Mouse (Mus musculus): ENCODE measurements around the gene Add3. TPM values are rescaled to one million over a fixed set of nuclear protein-coding genes. Genes with fewer than 3 reads are reported as not detected.

Add3 gene
- total and polyA plus RNA-seq, 3 experiments = 14.0 to 52.9 TPM; not detected in 1

DNA sequence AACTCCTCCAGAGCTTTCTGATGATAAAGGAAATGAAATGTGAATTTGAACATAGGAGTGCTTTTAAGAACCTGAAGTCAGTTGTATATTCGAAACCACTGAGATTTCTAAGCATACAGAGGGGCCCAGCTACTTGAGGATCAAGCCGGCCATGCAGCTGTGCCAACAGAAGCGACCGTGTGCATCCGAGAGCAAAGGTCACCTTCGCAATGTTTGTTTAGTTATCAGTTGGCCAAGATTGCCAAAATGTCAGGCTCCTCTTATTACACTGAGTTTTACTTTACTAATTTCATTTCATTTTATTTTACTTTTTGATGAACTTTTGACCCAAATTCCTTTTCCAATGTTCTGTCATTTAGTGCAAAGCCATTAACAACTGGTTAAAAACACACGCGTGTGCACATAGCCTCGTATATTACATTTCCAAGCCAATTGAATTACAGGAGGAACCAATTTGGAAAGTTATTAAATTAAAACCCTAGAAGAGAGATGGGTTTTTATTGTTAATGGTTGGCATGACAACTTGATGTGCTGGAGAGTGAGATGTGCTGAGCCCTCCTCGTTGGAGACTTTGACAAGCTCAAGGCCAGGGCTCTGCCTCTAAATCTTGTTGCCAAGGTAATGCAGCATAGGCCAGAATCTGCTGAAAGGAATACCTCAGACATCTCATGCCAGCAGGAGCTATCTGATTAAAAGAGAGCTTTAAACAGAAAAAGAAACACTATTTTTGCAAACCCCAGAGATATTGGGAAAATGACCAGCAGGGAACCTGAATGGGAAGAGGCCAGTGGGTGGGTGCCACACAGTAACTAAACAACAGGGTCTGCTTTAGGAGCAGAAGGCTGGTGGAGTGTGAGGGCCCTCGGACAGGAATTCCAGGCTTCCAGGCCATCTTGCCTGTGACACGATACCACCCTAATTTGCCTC, 38.6 kb upstream of the Add3 start:
- no peak for DNase-seq (ENCODE audit: low read depth, low spot score)
- Histone ChIP-seq H3K36me3 (ENCODE audit: control insufficient read depth in 1 of 2, insufficient read depth in 2 of 2, low read length in 2 of 2) (peaks cover 0 to 3% of the 10 kb centered on the region in 2 experiments; a peak in 1 of 4 replicates), H3K27me3 (ENCODE audit: control insufficient read depth in 1 of 2, insufficient read depth in 2 of 2, low read length in 2 of 2) (no peaks in the 10 kb centered on the region), H3K79me2 (ENCODE audit: control insufficient read depth, insufficient read depth, low read length, poor library complexity) (no peaks in the 10 kb centered on the region), H3K27ac (ENCODE audit: control insufficient read depth, low read depth, low read length) (no peak overlapping the region), H3K4me3 (ENCODE audit: control insufficient read depth in 1 of 2, insufficient read depth in 1 of 2, low read depth in 2 of 2, low read length in 2 of 2) (no peak overlapping the region), H3K9me3 (replicated peaks; ENCODE audit: insufficient read depth, low read length) (no peaks in the 10 kb centered on the region), H3K9ac (ENCODE audit: control insufficient read depth, low read depth, low read length, poor library complexity, severe bottlenecking) (no peak overlapping the region), H3K4me1 (ENCODE audit: control insufficient read depth in 1 of 2, insufficient read depth in 2 of 2, low read length in 2 of 2) (peaks cover 0 to 4% of the 10 kb centered on the region in 2 experiments; a peak in 2 of 4 replicates)
- TF ChIP-seq MEF2A (IDR thresholded peaks at IDR 0.05; ENCODE audit: extremely low read depth, insufficient replicate concordance, low read depth, low read length, poor library complexity, severe bottlenecking) = no peak
- TF ChIP-seq ZKSCAN1 (IDR thresholded peaks at IDR 0.05; ENCODE audit: low read depth, low read length) = no peak
- TF ChIP-seq GABPA (IDR thresholded peaks at IDR 0.05; ENCODE audit: low read depth, low read length) = no peak
- no peak for TF ChIP-seq JUND (IDR thresholded peaks at IDR 0.05; ENCODE audit: low read depth, low read length)

DNA sequence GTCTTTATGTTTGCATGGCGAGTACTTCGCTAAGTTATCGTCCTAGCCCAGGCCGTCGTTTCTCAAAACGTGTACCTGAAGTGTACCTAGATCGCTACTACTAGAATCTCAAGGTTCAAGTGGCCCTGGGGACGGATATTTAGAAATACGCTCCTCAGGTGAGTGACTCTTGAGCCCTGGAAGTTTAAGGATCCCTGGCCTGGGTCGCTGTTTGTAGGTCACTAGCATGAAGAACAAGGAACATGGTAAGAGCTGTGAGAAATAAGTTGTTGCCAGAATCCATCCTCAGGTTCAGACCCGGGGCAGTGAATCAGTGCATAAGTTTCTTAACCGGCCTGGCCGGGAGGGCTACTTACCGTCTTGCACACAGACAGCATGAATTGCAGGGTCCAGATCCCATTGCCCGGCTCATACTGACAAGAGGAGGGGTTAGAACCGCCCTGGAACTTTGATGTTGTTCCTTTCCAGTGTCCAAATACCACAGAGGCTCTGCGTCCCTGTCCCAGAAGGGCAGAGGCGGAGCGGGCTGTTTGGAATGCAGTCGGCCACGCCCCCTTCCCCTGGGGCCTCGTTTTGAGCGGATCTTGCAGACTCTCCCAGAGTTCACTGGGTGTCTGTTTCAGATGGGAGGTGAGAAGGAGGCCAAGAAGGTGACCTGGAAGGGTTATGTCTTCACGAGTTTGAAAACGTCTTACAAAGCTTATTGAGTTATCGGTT, 34.7 kb upstream of the Add3 start:
- Histone ChIP-seq H3K4me1 (ENCODE audit: control insufficient read depth in 1 of 2, insufficient read depth in 2 of 2, low read length in 2 of 2) (peaks cover 15 to 21% of the 10 kb centered on the region in 2 experiments), H3K4me3 (ENCODE audit: control insufficient read depth in 1 of 2, insufficient read depth in 1 of 2, low read depth in 2 of 2, low read length in 2 of 2) (no peak overlapping the region), H3K27me3 (ENCODE audit: control insufficient read depth in 1 of 2, insufficient read depth in 2 of 2, low read length in 2 of 2) (no peaks in the 10 kb centered on the region), H3K27ac (ENCODE audit: control insufficient read depth, low read depth, low read length) (no peak overlapping the region), H3K9ac (ENCODE audit: control insufficient read depth, low read depth, low read length, poor library complexity, severe bottlenecking) (no peak overlapping the region), H3K36me3 (ENCODE audit: control insufficient read depth in 1 of 2, insufficient read depth in 2 of 2, low read length in 2 of 2) (peaks cover 0 to 20% of the 10 kb centered on the region in 2 experiments; a peak in 2 of 4 replicates), H3K79me2 (ENCODE audit: control insufficient read depth, insufficient read depth, low read length, poor library complexity) (no peaks in the 10 kb centered on the region), H3K9me3 (replicated peaks; ENCODE audit: insufficient read depth, low read length) (no peaks in the 10 kb centered on the region)
- TF ChIP-seq MAFK (IDR thresholded peaks at IDR 0.05; ENCODE audit: borderline replicate concordance, low read depth, low read length) (no peak), GABPA (IDR thresholded peaks at IDR 0.05; ENCODE audit: low read depth, low read length) (no peak), MEF2A (IDR thresholded peaks at IDR 0.05; ENCODE audit: extremely low read depth, insufficient replicate concordance, low read depth, low read length, poor library complexity, severe bottlenecking) (no peak), ZKSCAN1 (IDR thresholded peaks at IDR 0.05; ENCODE audit: low read depth, low read length) (no peak)
- DNase-seq (ENCODE audit: low read depth, low spot score) = no peak

DNA sequence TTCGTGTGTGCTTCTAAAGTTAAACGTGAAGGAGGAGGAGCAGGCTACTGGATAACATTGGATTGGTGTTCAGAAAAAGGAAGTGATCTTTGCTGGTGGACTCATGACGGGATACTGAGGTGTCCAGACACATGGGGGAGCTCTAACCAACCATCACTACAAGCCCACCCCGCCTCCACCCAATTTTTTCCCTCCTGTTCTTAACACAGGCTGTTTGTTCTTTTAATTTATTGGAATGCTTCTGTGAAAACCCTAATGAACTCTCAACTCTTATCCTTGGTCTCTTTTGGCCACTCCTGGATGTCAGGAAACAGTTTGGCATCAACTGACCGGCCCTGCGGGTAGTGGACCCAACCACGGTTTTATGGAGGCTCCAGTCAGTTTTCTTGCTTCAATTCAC, 33.3 kb upstream of the Add3 start:
- H3K27ac ChIP-seq (ENCODE audit: control insufficient read depth, low read depth, low read length) = peak overlapping the region; percentile 74
- peaks cover 15 to 21% of the 10 kb centered on the region in 2 experiments for H3K4me1 ChIP-seq (ENCODE audit: control insufficient read depth in 1 of 2, insufficient read depth in 2 of 2, low read length in 2 of 2)
- H3K36me3 ChIP-seq (ENCODE audit: control insufficient read depth in 1 of 2, insufficient read depth in 2 of 2, low read length in 2 of 2) = peaks cover 0 to 20% of the 10 kb centered on the region in 2 experiments; a peak in 2 of 4 replicates
- H3K9me3 ChIP-seq (replicated peaks; ENCODE audit: insufficient read depth, low read length) = no peaks in the 10 kb centered on the region
- no peaks in the 10 kb centered on the region for H3K79me2 ChIP-seq (ENCODE audit: control insufficient read depth, insufficient read depth, low read length, poor library complexity)
- no peak overlapping the region for H3K9ac ChIP-seq (ENCODE audit: control insufficient read depth, low read depth, low read length, poor library complexity, severe bottlenecking)
- H3K27me3 ChIP-seq (ENCODE audit: control insufficient read depth in 1 of 2, insufficient read depth in 2 of 2, low read length in 2 of 2) = no peaks in the 10 kb centered on the region
- no peak overlapping the region for H3K4me3 ChIP-seq (ENCODE audit: control insufficient read depth in 1 of 2, insufficient read depth in 1 of 2, low read depth in 2 of 2, low read length in 2 of 2)
- peak; percentile 81 for DNase-seq (ENCODE audit: low read depth, low spot score)
- no peak for TF ChIP-seq BHLHE40 (IDR thresholded peaks at IDR 0.05; ENCODE audit: borderline replicate concordance, low read depth, low read length)
- no peak for TF ChIP-seq TBP (IDR thresholded peaks at IDR 0.05; ENCODE audit: low read depth, low read length)
- TF ChIP-seq MAZ (IDR thresholded peaks at IDR 0.05; ENCODE audit: low read depth, low read length) = no peak
- peak; percentile 52 for TF ChIP-seq ZC3H11A (IDR thresholded peaks at IDR 0.05; ENCODE audit: low read depth, low read length)
- TF ChIP-seq POLR2AphosphoS2 (IDR thresholded peaks at IDR 0.05; ENCODE audit: low read length) = no peak
- TF ChIP-seq POLR2A (IDR thresholded peaks at IDR 0.05; ENCODE audit: control insufficient read depth in 1 of 2, insufficient read depth in 1 of 2, low read depth in 1 of 2, low read length in 2 of 2, poor library complexity in 1 of 2) = no peak
- TF ChIP-seq KAT2A (conservative IDR thresholded peaks at IDR 0.05; ENCODE audit: low read depth, low read length) = no peak
- no peak for TF ChIP-seq RCOR1 (IDR thresholded peaks at IDR 0.05; ENCODE audit: low read depth, low read length)
- TF ChIP-seq MAX (IDR thresholded peaks at IDR 0.05; ENCODE audit: low read length) = no peak
- no peak for TF ChIP-seq USF1 (IDR thresholded peaks at IDR 0.05; ENCODE audit: low read depth, low read length)
- TF ChIP-seq JUND (IDR thresholded peaks at IDR 0.05; ENCODE audit: low read depth, low read length) = no peak
- no peak for TF ChIP-seq SIN3A (IDR thresholded peaks at IDR 0.05; ENCODE audit: low read length)
- no peak for TF ChIP-seq GATA1 (IDR thresholded peaks at IDR 0.05; ENCODE audit: low read depth, low read length)
- TF ChIP-seq EP300 (IDR thresholded peaks at IDR 0.05; ENCODE audit: low read depth in 1 of 2, low read length in 2 of 2) = peak in 1 of 2 experiments; percentile 30; a peak in 1 of 4 replicates
- no peak for TF ChIP-seq TCF12 (IDR thresholded peaks at IDR 0.05; ENCODE audit: low read depth, low read length)
- no peak for TF ChIP-seq HCFC1 (IDR thresholded peaks at IDR 0.05; ENCODE audit: low read depth, low read length)
- TF ChIP-seq ZNF384 (IDR thresholded peaks at IDR 0.05; ENCODE audit: low read depth, low read length) = no peak
- no peak for TF ChIP-seq MEF2A (IDR thresholded peaks at IDR 0.05; ENCODE audit: extremely low read depth, insufficient replicate concordance, low read depth, low read length, poor library complexity, severe bottlenecking)
